Mouse (Mus musculus) spleen, embryonic (tissue): ENCODE data around the gene Gm20736.
"Not testable (repeated sequence)": the region's sequence is repeated elsewhere in the genome, so short reads cannot be mapped to it uniquely, and the experiment has no call there.

Experiments
- CTCF ChIA-PET: fragments of 350-600 bp; sonication (Branson Sonifier 250); formaldehyde crosslinking; loops from one replicate; lab custom pipeline; 2022; lab: Charles Lee

Gene Gm20736

DNA sequence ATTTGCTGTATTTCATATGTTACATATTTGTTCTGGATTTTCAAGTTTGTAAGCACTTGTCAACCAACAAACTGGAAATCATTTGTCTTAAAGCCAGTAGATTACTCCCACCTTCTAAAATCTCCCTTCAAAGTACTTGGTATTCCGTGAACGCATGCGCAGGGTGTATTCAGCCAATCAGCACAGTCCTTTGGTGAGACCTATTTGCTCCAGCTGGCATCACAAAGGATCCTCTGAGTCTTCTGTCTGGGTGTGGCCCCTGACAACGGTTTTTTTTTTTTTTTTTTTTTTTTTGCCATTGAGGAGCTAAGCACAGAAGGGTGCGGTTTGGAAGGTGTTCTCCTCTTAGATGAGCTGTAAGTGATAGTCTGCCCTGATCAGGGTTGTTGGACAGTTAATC is at the start of gene Gm20736:
TSS of gene Gm20736 (plus strand) at position 301 of the 400 bp plus-strand sequence.
- CTCF ChIA-PET, result not testable (repeated sequence)
